Mouse (Mus musculus) gonadal fat pad, adult 2 months (tissue): Measurements from ENCODE around the gene Tmsb15b2. TPM values are rescaled to one million over a fixed set of nuclear protein-coding genes. Genes with fewer than 3 reads are reported as not detected.
"Not testable (repeated sequence)": the region's sequence is repeated elsewhere in the genome, so short reads cannot be mapped to it uniquely, and the experiment has no call there.

Experiments
- DNase-seq: peaks from one replicate; pipeline ENCODE4 v3.0.0-alpha.2; 2012; ENCODE audit warnings: low read depth
- polyA plus RNA-seq: library from polyadenylated mRNA; depleted of rRNA; stranded (reverse); fragments of >200 nt; gene quantifications from 2 replicates; pipeline ENCODE4 v1.2.3, GENCODE M21; 2012; rRNA removed

The Tmsb15b2 gene
- not detected in 2 replicates for polyA plus RNA-seq

DNA sequence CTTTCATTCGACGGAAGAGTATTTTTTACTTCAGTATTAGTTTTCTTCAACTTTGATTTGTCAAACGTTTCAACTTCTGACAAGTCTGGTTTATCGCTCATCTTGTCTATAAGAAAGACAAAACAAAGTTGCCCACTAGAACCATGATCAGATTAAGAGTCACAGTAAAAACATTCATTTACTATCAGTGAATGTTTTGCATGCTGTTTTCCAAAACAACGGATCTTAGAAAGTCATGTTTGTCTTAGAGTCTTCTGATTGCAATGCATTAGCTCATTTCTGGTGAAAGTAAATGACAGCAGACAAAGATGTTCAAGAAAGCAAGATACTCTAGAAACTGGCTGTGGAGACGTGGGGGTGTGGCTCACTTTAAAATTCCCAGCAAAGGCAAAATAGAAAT is at the start of gene Tmsb15b2:
Gene Tmsb15b2, minus strand, starts transcription at position 101 of the 400 bp plus-strand sequence.
- DNase-seq: not testable (repeated sequence)

DNA sequence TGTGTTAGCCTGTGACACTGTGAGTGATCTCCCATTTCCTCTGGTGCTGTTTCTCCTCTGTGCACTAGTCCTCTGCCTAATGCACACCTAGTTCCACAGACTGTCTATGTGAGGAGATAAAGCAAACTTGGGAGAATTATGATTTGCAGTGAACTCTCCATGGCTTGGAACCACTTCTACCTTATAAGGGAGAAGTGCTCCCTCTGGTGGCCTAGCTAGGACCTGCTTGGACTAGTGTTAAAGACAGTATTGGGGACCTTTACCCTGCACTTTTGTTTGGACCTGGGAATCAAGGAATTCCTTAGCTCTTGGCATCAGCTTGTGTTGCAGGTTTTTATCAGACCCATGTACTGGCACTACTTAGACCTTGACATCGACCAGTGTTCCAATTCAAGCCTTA is 44.0 kb upstream of the Tmsb15b2 start:
- DNase-seq: no peak

DNA sequence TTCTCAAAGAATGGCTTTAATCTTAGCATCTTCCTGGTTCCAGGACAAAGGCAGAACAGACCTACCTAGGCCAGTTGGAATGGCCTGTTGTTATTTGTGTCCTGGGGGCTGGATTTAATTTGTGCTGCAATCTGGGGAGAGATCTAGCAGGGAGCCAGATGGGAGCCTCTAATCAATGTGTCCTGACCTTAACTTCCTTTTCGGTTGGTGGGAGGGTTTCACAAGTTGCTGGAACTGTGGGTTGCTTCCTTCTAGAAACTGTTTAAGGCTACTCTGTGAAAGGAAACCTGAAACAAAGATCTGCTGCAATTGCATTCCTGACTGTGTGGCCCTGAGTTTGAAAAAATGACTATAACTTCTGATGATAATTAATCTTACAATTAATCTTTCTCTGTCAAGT is 42.4 kb upstream of the Tmsb15b2 start:
- no peak for DNase-seq

DNA sequence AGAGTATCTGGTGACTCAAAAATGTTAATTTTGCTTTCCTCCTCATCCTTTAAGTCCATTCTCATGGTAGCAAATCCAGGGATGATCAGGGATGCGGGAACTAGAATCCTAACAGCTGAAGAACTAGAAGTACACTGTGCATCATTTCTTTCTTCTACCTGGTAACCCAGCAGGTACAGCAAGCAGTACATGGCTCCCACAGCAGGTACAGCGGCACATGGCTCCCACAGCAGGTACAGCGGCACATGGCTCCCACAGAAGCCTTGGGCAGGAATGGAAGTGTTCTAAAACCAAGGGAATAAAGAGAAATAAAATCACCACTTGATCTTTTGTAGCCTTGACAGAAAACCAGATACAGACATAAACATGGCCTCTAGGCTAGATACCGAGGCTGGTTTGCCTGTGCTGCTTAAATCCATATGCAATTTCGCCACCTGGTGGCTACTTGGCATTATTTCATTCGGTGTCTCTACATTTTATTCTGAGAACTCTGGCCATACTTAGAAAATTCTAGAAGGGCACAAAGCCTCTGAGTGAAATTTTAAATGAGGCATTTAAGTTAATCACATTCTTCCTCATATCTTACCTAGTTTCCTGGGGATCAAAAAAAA is 39.9 kb upstream of the Tmsb15b2 start:
- no peak for DNase-seq

DNA sequence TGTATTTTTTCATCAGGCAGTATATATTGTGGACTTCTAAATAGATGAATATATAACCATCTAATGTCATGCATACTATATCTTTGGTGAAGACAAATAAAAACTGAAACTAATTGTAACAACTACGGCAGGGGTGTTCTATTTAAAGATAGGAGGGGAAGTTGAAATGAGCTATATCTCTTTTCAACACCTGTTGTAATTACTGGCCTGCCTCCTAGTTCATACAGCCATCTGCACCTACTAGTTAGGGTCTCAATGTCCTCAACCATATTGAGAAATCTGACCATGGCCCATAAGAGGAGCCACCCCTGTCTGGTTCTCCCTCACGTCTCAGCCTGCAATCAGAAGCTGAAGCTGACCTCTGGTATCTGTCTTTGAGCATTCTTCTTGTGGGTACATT is 21.0 kb upstream of the Tmsb15b2 start:
- DNase-seq: no peak

DNA sequence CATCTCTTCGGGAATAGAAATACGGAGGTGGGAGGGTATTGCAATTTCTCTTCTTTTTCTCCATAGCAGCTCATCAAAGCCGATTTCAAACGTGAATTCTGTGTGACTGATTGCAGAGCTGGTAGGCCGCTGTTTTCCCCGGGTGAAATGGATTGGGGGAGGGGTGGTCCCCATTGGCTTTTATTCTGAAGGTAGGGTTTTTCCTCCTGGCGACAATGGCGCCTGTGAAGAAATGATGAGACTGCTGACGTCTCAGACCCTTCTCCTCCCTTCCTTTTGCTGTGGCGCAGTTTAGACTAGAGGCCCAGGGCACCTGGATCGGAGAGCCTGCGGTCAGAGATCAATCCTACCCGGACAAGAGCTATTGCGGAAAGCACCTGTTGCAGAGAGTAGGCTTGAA is 18.3 kb upstream of the Tmsb15b2 start:
- DNase-seq: no peak

DNA sequence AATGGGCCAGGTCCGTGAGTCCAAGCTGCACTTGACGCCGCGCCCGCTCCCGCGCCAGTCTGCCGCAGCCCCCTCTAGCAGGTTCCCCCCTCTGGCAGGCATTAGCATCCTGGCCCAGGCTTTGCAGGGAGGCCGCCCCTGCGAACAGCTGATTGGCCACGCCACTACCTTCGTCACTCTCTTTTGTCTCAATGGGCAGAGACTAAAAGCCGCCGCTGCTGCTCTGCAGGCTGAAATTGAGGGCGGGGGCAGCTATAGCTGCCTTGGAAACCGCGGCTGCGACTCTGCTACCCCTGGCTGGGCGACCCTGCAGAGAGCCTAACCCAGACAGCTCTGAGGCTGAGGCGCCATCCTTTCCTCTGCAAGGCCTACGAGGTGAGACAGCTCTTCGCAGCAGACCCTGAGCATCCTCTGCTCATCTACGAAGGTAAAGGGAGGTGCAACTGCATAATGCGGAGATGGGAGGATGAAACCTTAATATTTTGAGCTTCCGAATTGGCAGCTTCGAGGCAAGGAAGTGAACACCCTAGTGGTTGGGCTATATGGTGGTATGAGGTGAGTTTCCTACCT is 17.8 kb upstream of the Tmsb15b2 start, which contains the start of gene Zcchc18:
Gene Zcchc18, plus strand, starts transcription at position 178 of the 570 bp plus-strand sequence.
- no peak for DNase-seq

DNA sequence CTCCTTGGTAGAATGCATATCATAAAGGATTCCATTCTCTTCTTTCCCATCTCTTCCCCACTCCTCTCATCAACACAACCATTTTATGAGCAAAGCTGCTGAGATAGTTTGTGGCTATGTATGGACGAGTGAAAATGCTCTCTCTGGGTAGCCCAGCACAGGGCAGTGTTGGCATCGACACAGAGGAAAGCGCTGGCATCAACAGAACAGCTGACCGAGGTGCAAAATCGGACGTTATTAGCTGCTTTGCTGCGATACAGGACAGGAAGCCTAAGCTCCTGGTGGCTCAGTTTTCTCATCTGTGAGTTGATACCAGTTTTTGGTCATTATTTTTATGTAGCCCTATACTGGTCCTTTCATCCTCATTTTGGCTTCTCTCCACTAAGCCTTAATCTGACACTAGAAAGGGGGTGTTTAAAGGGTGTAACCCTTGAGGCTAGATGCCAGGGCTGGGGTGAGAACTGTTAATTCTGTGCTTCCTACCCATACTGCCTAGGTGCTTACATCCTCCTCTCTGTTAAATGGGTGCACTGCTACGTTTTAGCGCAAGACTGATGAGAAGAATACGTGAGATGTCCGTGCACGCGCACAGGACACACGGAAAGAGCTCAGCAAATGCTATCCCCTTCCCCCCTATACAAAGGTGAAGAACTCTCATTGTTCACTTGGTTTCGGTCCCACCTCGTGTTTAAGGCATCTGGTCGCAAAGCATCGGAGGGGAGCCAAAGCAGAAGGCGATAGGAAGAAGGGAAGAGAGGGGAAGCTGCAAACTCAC is 17.1 kb upstream of the Tmsb15b2 start:
- no peak for DNase-seq

DNA sequence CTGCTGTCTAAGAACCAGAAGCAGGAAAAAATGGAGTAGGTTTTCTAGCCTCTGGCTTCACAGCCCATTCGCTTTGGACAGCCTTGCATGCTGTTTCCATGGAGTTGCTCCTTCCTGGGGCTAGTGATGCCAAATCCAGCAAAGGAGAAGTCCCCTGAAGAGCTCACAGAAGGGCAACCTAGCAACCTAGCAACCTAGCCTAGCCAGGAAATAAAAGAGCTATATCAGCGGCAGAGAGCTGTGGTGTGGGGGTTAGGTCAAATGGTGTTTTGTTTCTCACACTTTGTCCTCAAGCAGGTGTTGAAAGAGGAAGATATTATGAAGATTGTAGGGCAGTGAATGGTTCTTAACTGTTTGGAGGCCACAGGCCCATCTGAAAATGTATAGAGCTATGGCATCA is 16.0 kb upstream of the Tmsb15b2 start:
- no peak for DNase-seq

DNA sequence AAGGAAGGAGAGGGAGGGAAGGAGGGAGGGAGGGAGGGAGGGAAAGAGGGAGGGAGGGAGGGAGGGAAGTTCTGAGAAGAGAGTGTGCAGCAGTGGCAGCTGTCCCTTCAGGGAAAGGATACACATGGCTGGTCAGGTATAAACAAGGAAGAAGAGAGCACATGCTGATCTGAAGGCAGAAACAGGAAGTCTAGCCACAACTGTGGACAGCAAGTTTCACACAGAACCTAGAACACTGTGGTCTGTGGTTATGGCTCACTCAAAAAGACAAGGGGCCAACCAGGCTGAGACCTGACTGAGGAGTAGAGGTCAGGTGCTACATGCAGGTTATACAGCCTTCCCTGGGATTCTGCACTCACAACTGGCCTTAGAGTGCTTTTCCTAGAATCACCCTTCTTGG is 10.7 kb upstream of the Tmsb15b2 start:
- no peak for DNase-seq

DNA sequence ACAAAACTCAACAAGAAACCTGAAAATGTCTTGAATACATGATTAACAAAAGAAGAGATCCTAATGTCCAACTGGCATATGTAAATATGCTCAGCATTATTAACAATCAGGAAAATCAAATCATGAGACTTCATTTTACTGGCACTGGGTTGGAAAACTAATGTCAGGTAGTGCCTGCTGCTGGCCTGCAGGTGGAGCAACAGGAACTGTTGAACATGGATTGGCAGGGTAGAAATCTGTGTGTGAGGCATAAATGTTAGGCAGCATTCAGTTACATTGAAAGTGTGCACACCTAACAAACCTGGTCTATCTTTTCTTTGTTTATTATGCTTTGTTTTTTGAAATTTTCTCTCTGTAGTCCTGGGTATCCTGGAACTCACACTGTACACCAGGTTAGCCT is 3.3 kb upstream of the Tmsb15b2 start:
- DNase-seq: no peak

DNA sequence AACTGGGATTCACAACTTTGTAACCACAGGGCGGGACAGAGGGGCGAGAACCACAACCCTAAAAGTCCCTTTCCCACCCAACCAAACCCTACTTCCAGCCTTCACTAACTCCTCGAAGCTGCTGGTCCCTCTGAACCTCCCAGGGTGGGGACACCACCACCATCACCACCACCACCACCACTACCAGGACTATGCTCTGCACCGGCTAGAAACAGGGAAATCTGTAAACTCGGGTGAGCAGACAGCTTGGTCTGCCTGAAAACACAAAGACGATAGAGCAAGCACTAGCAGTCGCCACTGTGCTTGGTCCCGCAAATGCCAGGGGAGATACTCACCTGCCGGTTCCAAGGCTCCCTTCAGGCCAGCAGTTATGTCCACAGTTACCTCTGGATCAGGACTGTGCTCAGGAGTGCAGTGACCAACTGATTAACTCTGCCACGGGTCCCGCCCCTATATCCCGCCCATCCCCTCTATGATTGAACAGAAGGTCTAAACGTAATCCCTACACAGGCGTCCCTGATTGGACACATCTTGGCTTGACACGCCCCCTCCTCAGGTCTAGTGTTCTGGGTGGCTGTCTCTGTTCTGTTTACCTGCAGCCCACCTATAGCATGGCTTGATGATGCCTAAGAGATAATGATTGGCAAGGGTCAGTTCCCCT is 1.3 kb upstream of the Tmsb15b2 start, which contains the start of the genes Tmsb15l and Tmsb15b1:
Gene Tmsb15l, minus strand, starts transcription at position 446 of the 661 bp plus-strand sequence.
Gene Tmsb15b1, minus strand, starts transcription at position 451 of the 661 bp plus-strand sequence.
- DNase-seq: no peak

DNA sequence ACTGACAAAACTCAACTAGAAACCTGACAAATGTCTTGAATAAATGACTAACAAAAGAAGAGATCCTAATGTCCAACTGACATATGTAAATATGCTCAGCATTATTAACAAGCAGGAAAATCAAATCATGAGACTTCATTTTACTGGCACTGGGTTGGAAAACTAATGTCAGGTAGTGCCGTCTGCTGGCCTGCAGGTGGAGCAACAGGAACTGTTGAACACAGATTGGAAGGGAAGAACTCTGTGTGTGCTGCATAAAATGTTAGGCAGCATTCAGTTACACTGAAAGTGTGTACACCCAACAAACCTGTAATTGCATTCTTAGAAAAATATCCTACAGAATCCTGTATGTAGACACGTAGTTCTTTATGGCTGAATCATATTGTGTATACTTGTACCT is 15.6 kb downstream of the Tmsb15b2 start:
- DNase-seq: no peak

DNA sequence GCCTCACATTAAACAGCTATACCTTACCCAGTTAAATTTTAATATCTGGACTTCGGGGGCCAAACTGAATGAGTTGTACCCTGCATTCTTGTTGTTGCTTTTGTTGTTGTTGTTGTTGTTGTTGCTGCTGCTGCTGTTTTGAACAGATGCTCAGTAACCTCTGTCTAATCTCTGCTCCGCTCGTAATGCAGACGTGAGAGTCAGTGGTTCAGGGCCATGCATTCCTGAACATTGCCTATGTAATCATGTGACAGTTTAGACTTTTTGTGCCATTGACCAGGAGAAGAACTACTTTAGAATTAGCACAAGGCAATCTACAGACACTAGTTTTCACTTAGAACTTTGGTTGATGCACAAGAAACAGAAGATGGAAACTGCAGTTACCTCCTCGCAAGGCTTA is 17.0 kb downstream of the Tmsb15b2 start:
- not testable (repeated sequence) for DNase-seq

DNA sequence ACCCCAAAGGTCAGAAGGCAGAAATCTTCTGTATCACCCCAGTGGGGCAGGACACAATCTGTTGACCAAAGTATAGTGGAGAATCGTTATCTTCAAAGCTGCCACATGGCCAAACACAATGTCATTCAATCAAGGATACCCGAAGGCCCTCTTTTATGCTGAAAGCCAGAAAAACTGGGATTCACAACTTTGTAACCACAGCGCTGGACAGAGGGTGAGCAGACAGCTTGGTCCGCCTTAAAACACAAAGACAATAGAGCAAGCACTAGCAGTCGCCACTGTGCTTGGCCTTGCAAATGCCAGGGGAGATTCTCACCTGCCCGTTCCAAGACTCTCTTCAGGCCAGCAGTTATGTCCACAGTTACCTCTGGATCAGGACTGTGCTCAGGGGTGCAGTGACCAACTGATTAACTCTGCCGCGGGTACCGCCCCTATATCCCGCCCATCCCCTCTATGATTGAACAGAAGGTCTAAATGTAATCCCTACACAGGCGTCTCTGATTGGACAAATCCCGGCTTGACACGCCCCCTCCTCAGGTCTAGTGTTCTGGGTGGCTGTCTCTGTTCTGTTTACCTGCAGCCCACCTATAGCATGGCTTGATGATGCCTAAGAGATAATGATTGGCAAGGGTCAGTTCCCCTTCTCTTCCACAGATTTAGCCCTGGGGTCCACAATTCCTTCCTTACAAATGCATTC is 17.6 kb downstream of the Tmsb15b2 start:
- not testable (repeated sequence) for DNase-seq

DNA sequence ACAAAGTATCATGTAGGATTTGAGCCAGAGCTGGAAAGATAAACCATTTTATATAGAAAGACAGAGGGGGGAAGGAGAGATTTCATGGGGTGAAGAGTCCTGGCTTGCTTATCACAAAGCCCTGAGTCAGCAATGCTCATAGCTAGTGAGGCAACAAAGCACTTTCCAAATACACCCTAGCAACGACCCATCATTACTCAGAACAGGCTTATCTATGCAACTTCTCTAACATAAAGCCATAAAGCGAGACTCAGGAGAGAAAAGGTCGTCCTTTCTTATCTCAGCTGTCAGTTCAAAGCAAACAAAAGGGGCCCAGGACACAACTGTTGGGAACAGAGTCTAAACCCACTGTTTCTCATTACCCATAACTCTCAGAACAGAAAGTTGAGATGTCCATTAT is 37.3 kb downstream of the Tmsb15b2 start:
- DNase-seq: no peak

DNA sequence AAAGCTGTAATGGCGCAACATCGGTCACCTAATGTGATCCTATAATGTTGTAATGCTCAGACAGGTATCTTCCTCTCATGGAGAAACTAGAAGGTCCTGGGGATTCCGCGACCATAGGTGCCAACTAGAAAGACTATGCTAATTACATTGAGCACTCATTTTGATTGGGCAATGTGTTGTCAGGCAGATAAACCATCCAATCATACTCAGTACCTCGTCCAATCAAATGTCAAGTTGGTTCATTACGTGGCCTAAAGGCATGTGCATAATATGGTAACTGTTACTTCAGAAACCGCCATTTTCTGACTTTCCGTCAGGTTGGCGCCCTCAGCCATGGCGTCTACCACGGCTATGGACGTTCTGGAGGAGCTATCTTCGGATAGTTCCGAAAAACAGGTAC is 48.3 kb downstream of the Tmsb15b2 start, which contains the start of gene H2bfm:
Gene H2bfm, plus strand, starts transcription at position 295 of the 400 bp plus-strand sequence.
- no peak for DNase-seq

DNA sequence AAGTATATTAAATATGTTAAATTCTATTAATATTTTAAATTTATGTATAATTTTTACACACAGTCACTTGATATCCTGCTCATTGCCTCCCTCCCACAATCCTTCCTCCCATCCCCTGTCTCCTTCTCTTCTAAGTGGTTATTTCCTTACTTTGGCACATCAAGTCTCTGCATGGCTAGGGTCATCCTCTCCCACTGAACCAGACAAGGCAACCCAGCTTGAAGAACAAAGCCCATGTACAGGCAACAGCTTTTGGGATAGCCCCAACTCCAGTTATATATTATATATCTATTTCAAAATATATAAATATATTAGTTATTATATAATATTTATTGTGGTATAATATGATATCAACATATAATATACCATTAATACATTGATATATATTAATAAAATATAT is 49.4 kb downstream of the Tmsb15b2 start:
- no peak for DNase-seq
